In genomic region chr19:55165183-55165865, GRCm38 (mm10) we compare ENCODE assay signal across 36 mouse cellular contexts. TPM values are rescaled to one million over a fixed set of nuclear protein-coding genes. Genes with fewer than 3 reads are reported as not detected.
A peak's percentile ranks its signal among the peaks of the same experiment; 100 is the strongest.
DNase-seq lines count a peak whose midpoint lies in the region; ATAC-seq and TF ChIP-seq lines count a peak whose summit lies in the region.
"Had no signal": no experiment of that assay in that cellular context is flagged by ENCODE, and none has a peak within 500 bp of the region (broad histone marks: within the 10 kb centered on the region; RNA-seq: fewer than 3 reads in every experiment).

No protein-coding gene starts in this region.

- DNase-seq in adrenal gland, adult 8-10 months = peak; percentile 54
- DNase-seq in adrenal gland, postnatal 4 days (ENCODE audit: low spot score in 2 of 2) = no peak
- DNase-seq in urinary bladder, adult 2 months (ENCODE audit: low spot score) = peak; percentile 16
- DNase-seq in urinary bladder, adult 18-20 months (ENCODE audit: low spot score in 2 of 2) = no peak
- DNase-seq in forebrain, embryonic 10.5 days (ENCODE audit: extremely low spot score, low spot score) = no peak
- DNase-seq: cerebellum, adult 2 months; cerebellum, postnatal 14 days; forebrain, postnatal 0 days; gastrocnemius, postnatal 36 days; heart, adult 18-20 months; heart, postnatal 10 days; kidney, adult 8-10 months; kidney, postnatal 4 days; lung, embryonic 14.5 days; thymus, postnatal 25 days had no signal

- TF ChIP-seq POLR2A in small intestine, adult 2 months (IDR thresholded peaks at IDR 0.05; ENCODE audit: low read depth, low read length) = no peak

- no peak for ATAC-seq in activated CD4-positive, CD25-positive, alpha-beta regulatory T cell, adult 4 months
- ATAC-seq: forebrain, postnatal 0 days; inflammation-experienced regulatory T-cells, adult 6 months had no signal

- H3K4me3 ChIP-seq in brown adipose tissue, adult 24 weeks (ENCODE audit: insufficient read depth, low read depth, low read length) = no peak overlapping the region
- H3K4me3 ChIP-seq in small intestine, adult 2 months (ENCODE audit: low read depth, low read length) = no peak overlapping the region
- no peak overlapping the region for H3K4me3 ChIP-seq in forebrain, embryonic 10.5 days
- H3K4me3 ChIP-seq: erythroblast, embryonic 14.5 days; forebrain, embryonic 12.5 days; heart, embryonic 13.5 days; hindbrain, embryonic 10.5 days; hindbrain, embryonic 15.5 days; limb, embryonic 10.5 days; limb, embryonic 15.5 days; liver, embryonic 15.5 days; midbrain, embryonic 12.5 days; myocyte; neural tube, embryonic 12.5 days; stomach, embryonic 15.5 days had no signal

- no peaks in the 10 kb centered on the region for H3K27me3 ChIP-seq in small intestine, adult 2 months (ENCODE audit: control insufficient read depth, insufficient read depth, low read length)
- H3K27me3 ChIP-seq in forebrain, embryonic 10.5 days (ENCODE audit: poor library complexity, severe bottlenecking) = no peaks in the 10 kb centered on the region
- H3K27me3 ChIP-seq: forebrain, embryonic 12.5 days; heart, embryonic 13.5 days; hindbrain, embryonic 15.5 days; limb, embryonic 15.5 days; liver, embryonic 15.5 days; midbrain, embryonic 12.5 days; neural tube, embryonic 12.5 days; stomach, embryonic 15.5 days had no signal

- no peaks in the 10 kb centered on the region for H3K36me3 ChIP-seq in small intestine, adult 2 months (ENCODE audit: control insufficient read depth, insufficient read depth, low read length)
- H3K36me3 ChIP-seq in forebrain, embryonic 10.5 days (replicated peaks) = no peaks in the 10 kb centered on the region
- H3K36me3 ChIP-seq: forebrain, embryonic 12.5 days; heart, embryonic 13.5 days; hindbrain, embryonic 10.5 days; hindbrain, embryonic 15.5 days; limb, embryonic 10.5 days; limb, embryonic 15.5 days; liver, embryonic 15.5 days; midbrain, embryonic 12.5 days; neural tube, embryonic 12.5 days; stomach, embryonic 15.5 days had no signal

- H3K27ac ChIP-seq in brown adipose tissue, adult 24 weeks (replicated peaks; ENCODE audit: low read depth, low read length) = peak overlapping the region; percentile 97
- H3K27ac ChIP-seq in small intestine, adult 2 months (ENCODE audit: insufficient read depth, low read depth, low read length) = peak overlapping the region; percentile 50
- H3K27ac ChIP-seq in forebrain, embryonic 10.5 days = no peak overlapping the region
- H3K27ac ChIP-seq: forebrain, embryonic 12.5 days; heart, embryonic 13.5 days; hindbrain, embryonic 10.5 days; hindbrain, embryonic 15.5 days; kidney, postnatal 0 days; limb, embryonic 10.5 days; limb, embryonic 15.5 days; liver, embryonic 15.5 days; midbrain, embryonic 12.5 days; neural tube, embryonic 12.5 days; stomach, embryonic 15.5 days had no signal

- TF ChIP-seq CTCF in small intestine, adult 2 months (IDR thresholded peaks at IDR 0.05; ENCODE audit: extremely low read depth, insufficient read length, insufficient replicate concordance, low read depth, low read length) = no peak

- peaks cover 14% of the 10 kb centered on the region for H3K9me3 ChIP-seq in forebrain, embryonic 10.5 days
- H3K9me3 ChIP-seq: hindbrain, embryonic 15.5 days; limb, embryonic 15.5 days; liver, embryonic 15.5 days; stomach, embryonic 15.5 days had no signal

- H3K4me1 ChIP-seq in brown adipose tissue, adult 24 weeks (ENCODE audit: control insufficient read depth, insufficient read depth, insufficient read length, low read length) = peaks cover 7% of the 10 kb centered on the region; the same call in 1 of the 2 replicates
- H3K4me1 ChIP-seq in small intestine, adult 2 months (ENCODE audit: control insufficient read depth, insufficient read depth, insufficient read length, low read length) = peaks cover 7% of the 10 kb centered on the region; the same call in 1 of the 2 replicates
- H3K4me1 ChIP-seq in forebrain, embryonic 10.5 days = no peaks in the 10 kb centered on the region
- H3K4me1 ChIP-seq: forebrain, embryonic 12.5 days; heart, embryonic 13.5 days; hindbrain, embryonic 15.5 days; limb, embryonic 10.5 days; limb, embryonic 15.5 days; liver, embryonic 15.5 days; midbrain, embryonic 12.5 days; neural tube, embryonic 12.5 days; stomach, embryonic 15.5 days had no signal

- WGBS in small intestine, adult 2 months = 70% methylated on average over 1 of the region's 1 CpGs
- WGBS in forebrain, embryonic 10.5 days = 70% methylated on average over 1 of the region's 1 CpGs

RNA-seq across cellular contexts. Expression of gene Tectb, which starts 15.2 kb away (rescaled TPM):
- total RNA-seq in adrenal gland, adult 8-10 months (2022) = under 1 TPM in 2 of 4 experiments, not detected in 2; 0.55 to 0.66 TPM
- under 1 TPM; 0.31 to 0.42 TPM for total RNA-seq in adrenal gland, postnatal 4 days (2021)
- polyA plus RNA-seq in urinary bladder, adult 2 months (2012; rRNA removed) = 0.29 and 0.50 TPM in 2 replicates
- polyA plus RNA-seq in brown adipose tissue, adult 24 weeks (2012; ENCODE audit: insufficient read depth, insufficient read length, missing spikeins) = not detected in 2 replicates
- polyA plus RNA-seq in small intestine, adult 2 months (2012; rRNA removed) = not detected in 2 replicates
- not detected for polyA plus RNA-seq in activated CD4-positive, CD25-positive, alpha-beta regulatory T cell, adult 4 months (2017; shearing (Covaris generic))
- polyA plus RNA-seq in forebrain, embryonic 10.5 days (2016; fragmentation: Nextera tagmentation; extraction: Ambion mirVana) = not detected in 2 replicates
- total RNA-seq: forebrain, postnatal 0 days; gastrocnemius, adult 18-20 months; megakaryocyte, adult 5-6 weeks; midbrain, postnatal 0 days had no signal
- polyA plus RNA-seq: cortical plate, adult 2 months; erythroblast, embryonic 14.5 days; heart, embryonic 13.5 days; hindbrain, embryonic 10.5 days; inflammation-experienced regulatory T-cells, adult 6 months; limb, embryonic 10.5 days; limb, embryonic 15.5 days; lung, embryonic 14.5 days; myocyte; neural tube, embryonic 12.5 days; stomach, embryonic 15.5 days had no signal

RNA-seq across cellular contexts. Expression of gene Gpam, which starts 38.3 kb away (rescaled TPM):
- total RNA-seq in adrenal gland, adult 8-10 months (2022) = 100 to 1,000 TPM in 3 of 4 experiments, 10 to 100 TPM in 1; 77.4 to 450 (median 220) TPM
- total RNA-seq in adrenal gland, postnatal 4 days (2021) = 100 to 1,000 TPM; 192 to 213 TPM
- polyA plus RNA-seq in urinary bladder, adult 2 months (2012; rRNA removed) = 65.6 and 67.5 TPM in 2 replicates
- 110 and 122 TPM in 2 replicates for polyA plus RNA-seq in brown adipose tissue, adult 24 weeks (2012; ENCODE audit: insufficient read depth, insufficient read length, missing spikeins)
- polyA plus RNA-seq in small intestine, adult 2 months (2012; rRNA removed) = 3.7 and 4.7 TPM in 2 replicates
- polyA plus RNA-seq in activated CD4-positive, CD25-positive, alpha-beta regulatory T cell, adult 4 months (2017; shearing (Covaris generic)) = 1 to 10 TPM; 1.6 to 1.9 TPM
- 21.5 and 22.4 TPM in 2 replicates for polyA plus RNA-seq in forebrain, embryonic 10.5 days (2016; fragmentation: Nextera tagmentation; extraction: Ambion mirVana)

Comparison
In these comparisons a context has a peak if more than half of its experiments do, and no peak if none do; other contexts are left out.
1. DNase-seq: peak in adrenal gland, adult 8-10 months (single experiment) and urinary bladder, adult 2 months (single experiment); none in adrenal gland, postnatal 4 days (0 of 2), urinary bladder, adult 18-20 months (0 of 2) and forebrain, embryonic 10.5 days (single experiment).